Mouse (Mus musculus): ENCODE measurements around the gene Lin7a. TPM values are rescaled to one million over a fixed set of nuclear protein-coding genes. Genes with fewer than 3 reads are reported as not detected.

Lin7a gene
- polyA plus RNA-seq, 1 experiment, result not detected

DNA sequence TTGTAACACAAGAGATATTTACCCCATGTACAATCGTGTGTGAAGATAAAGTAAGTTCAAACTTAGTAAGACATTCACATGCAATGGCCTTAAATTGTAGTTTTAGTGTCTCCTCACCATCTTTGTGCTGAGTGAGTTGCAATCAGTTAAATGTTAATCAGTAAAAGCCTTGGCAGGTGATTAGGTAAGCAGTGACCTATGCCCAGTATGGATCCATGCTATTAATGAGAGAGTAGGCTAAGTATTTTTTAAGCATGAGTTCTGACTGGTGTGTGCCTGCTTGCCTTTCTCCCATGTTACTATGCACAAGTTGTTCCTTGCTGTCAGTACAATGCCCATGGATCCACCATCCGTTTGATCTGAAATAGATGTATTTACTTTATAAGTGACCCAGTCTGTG is 44.6 kb downstream of the Lin7a start:
- no peak for TF ChIP-seq CTCF (IDR thresholded peaks at IDR 0.05; ENCODE audit: insufficient read depth, low read depth, low read length)
- no peak for TF ChIP-seq POLR2A (IDR thresholded peaks at IDR 0.05; ENCODE audit: insufficient read depth, low read depth, low read length)
- H3K27ac ChIP-seq (ENCODE audit: insufficient read depth, low read depth, low read length), result no peak overlapping the region
- WGBS, result 62% methylated on average over 2 of the region's 2 CpGs
- H3K4me3 ChIP-seq (ENCODE audit: insufficient read depth, low read depth, low read length), result no peak overlapping the region
- no peaks in the 10 kb centered on the region for H3K4me1 ChIP-seq (ENCODE audit: control insufficient read depth, insufficient read depth, low read length)

DNA sequence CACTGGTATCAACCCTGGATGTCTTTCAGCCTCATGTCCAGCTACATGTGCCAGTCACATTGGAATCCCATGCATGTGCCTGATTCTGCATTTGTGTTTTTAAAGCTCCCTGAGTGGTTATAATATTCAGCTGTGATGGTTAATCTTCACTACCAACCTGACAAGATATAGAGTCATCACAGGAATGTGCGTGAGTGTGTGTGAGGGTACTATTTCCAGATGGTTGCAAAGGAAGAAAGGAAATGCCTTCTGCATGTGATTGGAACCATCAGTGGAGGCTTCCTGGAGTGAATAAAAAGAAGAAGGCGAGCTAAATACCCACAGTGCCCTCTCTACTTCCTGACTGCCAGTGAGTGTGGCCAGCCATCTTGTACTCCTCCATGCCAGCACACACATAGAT is 48.2 kb downstream of the Lin7a start:
- Histone ChIP-seq H3K27ac (ENCODE audit: insufficient read depth, low read depth, low read length) (no peak overlapping the region), H3K4me1 (ENCODE audit: control insufficient read depth, insufficient read depth, low read length) (no peaks in the 10 kb centered on the region), H3K4me3 (ENCODE audit: insufficient read depth, low read depth, low read length) (no peak overlapping the region)
- no peak for TF ChIP-seq CTCF (IDR thresholded peaks at IDR 0.05; ENCODE audit: insufficient read depth, low read depth, low read length)
- TF ChIP-seq POLR2A (IDR thresholded peaks at IDR 0.05; ENCODE audit: insufficient read depth, low read depth, low read length), result no peak
- WGBS, result 86% methylated on average over 2 of the region's 2 CpGs

DNA sequence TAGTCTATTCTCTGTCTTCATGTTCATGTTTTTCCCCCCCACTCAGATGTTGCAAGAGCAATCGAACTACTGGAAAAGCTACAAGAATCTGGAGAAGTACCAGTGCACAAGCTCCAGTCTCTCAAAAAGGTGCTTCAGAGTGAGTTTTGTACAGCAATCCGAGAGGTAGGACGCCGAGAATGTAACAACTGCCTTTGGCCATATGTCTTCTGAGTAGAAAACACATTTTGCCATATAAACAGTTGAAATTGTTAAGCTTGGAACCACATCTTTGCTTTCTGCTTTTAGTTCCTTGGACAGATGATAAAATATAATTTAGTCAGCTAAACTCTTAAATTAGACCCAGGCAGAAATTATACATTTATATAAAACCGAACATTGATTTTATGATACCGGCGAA is 52.4 kb downstream of the Lin7a start:
- Histone ChIP-seq H3K27ac (ENCODE audit: insufficient read depth, low read depth, low read length) (no peak overlapping the region), H3K4me1 (ENCODE audit: control insufficient read depth, insufficient read depth, low read length) (no peaks in the 10 kb centered on the region), H3K4me3 (ENCODE audit: insufficient read depth, low read depth, low read length) (no peak overlapping the region)
- 93% methylated on average over 7 of the region's 7 CpGs for WGBS
- TF ChIP-seq CTCF (IDR thresholded peaks at IDR 0.05; ENCODE audit: insufficient read depth, low read depth, low read length) (no peak), POLR2A (IDR thresholded peaks at IDR 0.05; ENCODE audit: insufficient read depth, low read depth, low read length) (no peak)

DNA sequence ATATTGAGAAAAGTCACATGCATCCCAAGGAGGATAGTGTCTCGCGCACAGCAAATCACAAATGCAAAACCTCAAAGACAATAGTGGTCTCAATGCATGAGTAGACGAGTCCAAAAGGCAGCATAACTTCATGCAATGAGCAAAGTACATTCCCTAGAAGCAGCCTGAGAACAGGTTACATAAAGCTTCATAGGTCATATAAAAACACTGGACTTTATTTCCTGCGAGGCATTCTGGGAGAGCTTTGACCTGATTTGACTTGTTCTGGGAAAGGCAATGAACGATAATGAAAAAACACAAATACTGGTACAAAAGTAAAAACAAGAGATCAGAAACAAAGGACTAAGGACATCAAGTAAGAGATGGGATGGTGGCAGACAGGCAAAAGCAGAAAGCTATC is 54.1 kb downstream of the Lin7a start:
- Histone ChIP-seq H3K27ac (ENCODE audit: insufficient read depth, low read depth, low read length) (no peak overlapping the region), H3K4me1 (ENCODE audit: control insufficient read depth, insufficient read depth, low read length) (no peaks in the 10 kb centered on the region), H3K4me3 (ENCODE audit: insufficient read depth, low read depth, low read length) (no peak overlapping the region)
- WGBS, result 89% methylated on average over 5 of the region's 5 CpGs
- TF ChIP-seq POLR2A (IDR thresholded peaks at IDR 0.05; ENCODE audit: insufficient read depth, low read depth, low read length), result no peak
- no peak for TF ChIP-seq CTCF (IDR thresholded peaks at IDR 0.05; ENCODE audit: insufficient read depth, low read depth, low read length)

DNA sequence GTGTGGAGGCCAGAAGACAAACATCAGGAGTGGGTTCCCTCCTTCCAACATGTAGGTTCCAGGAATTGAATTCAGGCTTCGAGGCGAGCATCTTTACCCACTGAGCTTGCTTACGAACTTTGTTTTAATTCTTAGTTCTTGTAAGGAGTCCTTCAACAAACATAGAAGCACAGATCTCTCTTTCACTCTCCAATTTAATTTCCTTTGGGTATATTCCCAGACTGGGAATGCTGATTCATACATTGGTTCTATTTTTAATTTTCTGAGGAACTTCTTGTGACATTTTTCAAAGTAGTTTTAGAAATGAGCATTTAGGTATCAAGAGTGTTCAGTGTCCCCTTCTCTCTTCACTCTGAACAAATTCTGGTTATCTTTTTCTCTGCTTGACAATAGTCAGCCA is 68.0 kb downstream of the Lin7a start:
- 65% methylated on average over 3 of the region's 3 CpGs for WGBS
- TF ChIP-seq CTCF (IDR thresholded peaks at IDR 0.05; ENCODE audit: insufficient read depth, low read depth, low read length), result no peak
- no peak for TF ChIP-seq POLR2A (IDR thresholded peaks at IDR 0.05; ENCODE audit: insufficient read depth, low read depth, low read length)
- Histone ChIP-seq H3K4me1 (ENCODE audit: control insufficient read depth, insufficient read depth, low read length) (no peaks in the 10 kb centered on the region), H3K27ac (ENCODE audit: insufficient read depth, low read depth, low read length) (no peak overlapping the region), H3K4me3 (ENCODE audit: insufficient read depth, low read depth, low read length) (no peak overlapping the region)

DNA sequence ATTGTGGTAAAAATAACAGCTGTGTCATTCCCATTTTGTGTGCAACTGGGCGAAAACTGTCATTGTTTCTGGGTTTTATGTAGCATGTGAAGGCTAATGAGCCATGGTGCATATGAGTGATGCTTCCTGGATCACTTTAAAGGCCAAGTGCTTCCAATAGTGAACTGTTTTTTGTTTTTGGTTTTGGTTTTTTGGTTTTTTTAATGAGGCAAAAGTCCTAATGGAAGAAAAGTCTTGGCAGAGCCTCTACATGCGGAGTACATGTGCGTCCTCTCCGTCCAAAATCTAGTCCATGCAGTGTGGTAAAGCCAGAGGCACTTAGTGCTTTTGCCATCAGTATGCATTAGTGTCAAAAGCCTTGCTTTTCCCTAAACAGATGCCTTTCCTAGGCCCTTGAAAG is 69.7 kb downstream of the Lin7a start:
- WGBS, result 78% methylated on average over 4 of the region's 4 CpGs
- TF ChIP-seq POLR2A (IDR thresholded peaks at IDR 0.05; ENCODE audit: insufficient read depth, low read depth, low read length) (no peak), CTCF (IDR thresholded peaks at IDR 0.05; ENCODE audit: insufficient read depth, low read depth, low read length) (no peak)
- Histone ChIP-seq H3K27ac (ENCODE audit: insufficient read depth, low read depth, low read length) (no peak overlapping the region), H3K4me3 (ENCODE audit: insufficient read depth, low read depth, low read length) (no peak overlapping the region), H3K4me1 (ENCODE audit: control insufficient read depth, insufficient read depth, low read length) (no peaks in the 10 kb centered on the region)

DNA sequence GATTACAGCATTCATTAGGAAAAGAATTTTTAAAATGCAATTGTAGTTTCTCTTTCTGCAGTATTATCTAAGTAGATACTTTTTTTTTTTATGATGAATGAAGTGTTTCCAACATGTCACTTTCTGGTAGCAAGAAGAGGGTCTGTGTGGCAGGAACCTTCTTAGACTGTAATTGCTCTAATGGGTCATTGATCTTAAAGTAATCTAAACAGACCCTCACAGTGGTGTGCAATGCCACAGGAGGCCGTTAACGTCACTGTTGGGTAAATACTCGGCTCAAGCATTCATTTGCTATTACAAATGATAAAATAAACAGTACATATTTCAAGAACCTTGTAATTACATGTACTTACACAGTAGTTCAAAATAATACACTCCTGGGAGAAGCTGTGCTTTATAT is 72.7 kb downstream of the Lin7a start:
- no peak for TF ChIP-seq CTCF (IDR thresholded peaks at IDR 0.05; ENCODE audit: insufficient read depth, low read depth, low read length)
- TF ChIP-seq POLR2A (IDR thresholded peaks at IDR 0.05; ENCODE audit: insufficient read depth, low read depth, low read length), result no peak
- no peak overlapping the region for H3K27ac ChIP-seq (ENCODE audit: insufficient read depth, low read depth, low read length)
- no peak overlapping the region for H3K4me3 ChIP-seq (ENCODE audit: insufficient read depth, low read depth, low read length)
- H3K4me1 ChIP-seq (ENCODE audit: control insufficient read depth, insufficient read depth, low read length), result no peaks in the 10 kb centered on the region
- WGBS, result 23% methylated on average over 3 of the region's 3 CpGs

DNA sequence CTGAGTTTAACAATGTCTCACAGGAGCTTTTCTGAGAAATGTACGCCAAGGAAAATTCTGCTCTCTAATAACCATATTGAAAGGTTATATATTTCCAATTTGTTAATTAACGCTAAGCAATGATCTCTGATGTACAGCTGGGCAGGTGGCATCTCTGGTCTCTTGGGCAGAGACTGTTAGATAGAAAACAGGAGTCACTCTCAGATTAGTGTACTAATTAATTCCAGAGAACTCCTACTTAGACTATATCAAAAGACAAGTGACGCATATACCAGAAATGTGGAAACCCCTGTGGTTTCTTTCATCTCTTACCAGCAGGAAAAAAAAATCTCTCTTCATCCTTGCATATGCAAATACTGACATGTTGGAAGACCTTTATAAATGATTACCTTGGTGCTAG is 76.4 kb downstream of the Lin7a start:
- 86% methylated on average over 3 of the region's 3 CpGs for whole genome bisulfite sequencing
- Histone ChIP-seq H3K4me3 (ENCODE audit: insufficient read depth, low read depth, low read length) (no peak overlapping the region), H3K4me1 (ENCODE audit: control insufficient read depth, insufficient read depth, low read length) (no peaks in the 10 kb centered on the region), H3K27ac (ENCODE audit: insufficient read depth, low read depth, low read length) (no peak overlapping the region)
- TF ChIP-seq CTCF (IDR thresholded peaks at IDR 0.05; ENCODE audit: insufficient read depth, low read depth, low read length) (no peak), POLR2A (IDR thresholded peaks at IDR 0.05; ENCODE audit: insufficient read depth, low read depth, low read length) (no peak)

DNA sequence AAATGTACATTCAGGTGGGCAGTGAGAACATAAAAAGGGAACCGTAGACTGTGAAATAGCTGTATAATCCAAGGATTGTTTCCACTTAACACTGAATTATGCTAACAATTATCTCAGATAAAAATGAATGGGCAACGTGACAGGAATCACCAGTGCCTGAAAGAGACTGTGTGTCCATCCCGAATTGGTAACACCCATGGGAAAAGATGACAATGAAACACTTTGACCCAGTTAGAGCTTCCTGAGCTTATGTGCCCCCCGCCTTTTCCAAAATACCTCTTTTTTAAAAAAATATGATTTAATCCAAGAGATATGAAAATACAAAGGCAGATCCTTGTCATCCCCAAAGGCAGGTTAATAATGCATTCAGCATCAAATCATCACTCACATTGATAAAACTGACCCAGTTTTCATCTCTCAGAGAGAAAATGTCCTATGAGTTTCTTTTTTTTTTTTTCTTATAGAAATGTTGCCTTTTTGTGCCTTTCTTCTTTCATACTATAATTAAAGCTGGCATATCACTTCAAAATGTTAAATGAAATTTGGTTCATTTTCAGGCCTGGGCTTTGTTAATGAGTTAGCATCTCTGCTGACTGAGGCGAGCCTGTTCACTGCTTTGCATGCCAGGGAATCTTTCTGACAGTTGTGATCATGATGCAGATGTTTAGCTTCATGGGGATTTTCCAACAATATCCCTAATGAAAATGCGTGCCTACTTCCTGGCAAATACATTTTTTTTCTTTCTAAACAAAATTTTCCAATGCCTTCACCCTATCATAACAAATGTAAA is 80.4 kb downstream of the Lin7a start:
- WGBS, result 79% methylated on average over 6 of the region's 6 CpGs
- Histone ChIP-seq H3K27ac (ENCODE audit: insufficient read depth, low read depth, low read length) (no peak overlapping the region), H3K4me3 (ENCODE audit: insufficient read depth, low read depth, low read length) (no peak overlapping the region), H3K4me1 (ENCODE audit: control insufficient read depth, insufficient read depth, low read length) (no peaks in the 10 kb centered on the region)
- TF ChIP-seq CTCF (IDR thresholded peaks at IDR 0.05; ENCODE audit: insufficient read depth, low read depth, low read length) (no peak), POLR2A (IDR thresholded peaks at IDR 0.05; ENCODE audit: insufficient read depth, low read depth, low read length) (no peak)

All from olfactory bulb, adult 2 months (tissue).